Mouse (Mus musculus) kidney, embryonic 16.5 days (tissue): ENCODE measurements around the gene Ppfia2. TPM values are rescaled to one million over a fixed set of nuclear protein-coding genes. Genes with fewer than 3 reads are reported as not detected.

Experiments used
- ATAC-seq: fragments of 200-750 bp; cut with Nextera tagmentation; 2 replicates; pipeline ENCODE4 v1.8.0; 2017; ENCODE audit warnings: moderate TSS enrichment; ENCODE audit not compliant: low FRiP score, low TSS enrichment
- H3K27ac ChIP-seq: fragments of 300-500 bp; sonication (generic); 2 replicates; pipeline ENCODE4 v1.5.1; 2014; ENCODE audit warnings: low read length
- H3K27me3 ChIP-seq: fragments of 300-500 bp; sonication (generic); 2 replicates; pipeline ENCODE4 v1.6.1; 2014; ENCODE audit warnings: low read length, control low read depth, mixed read lengths; ENCODE audit not compliant: insufficient read depth
- H3K36me3 ChIP-seq: fragments of 300-500 bp; sonication (generic); 2 replicates; pipeline ENCODE4 v1.6.1; 2014; ENCODE audit warnings: low read length, control low read depth, mixed read lengths; ENCODE audit not compliant: insufficient read depth
- H3K4me1 ChIP-seq: fragments of 300-500 bp; sonication (generic); 2 replicates; pipeline ENCODE4 v1.6.1; 2014; ENCODE audit warnings: low read length, control low read depth, mixed read lengths; ENCODE audit not compliant: insufficient read depth
- H3K4me2 ChIP-seq: fragments of 300-500 bp; sonication (generic); replicated peaks from 2 replicates; pipeline ENCODE4 v1.6.1; 2014; ENCODE audit warnings: low read depth, low read length
- H3K4me3 ChIP-seq: fragments of 300-500 bp; sonication (generic); 2 replicates; pipeline ENCODE4 v1.5.1; 2014; ENCODE audit warnings: mild to moderate bottlenecking, low read length
- H3K9ac ChIP-seq: fragments of 300-500 bp; sonication (generic); replicated peaks from 2 replicates; pipeline ENCODE4 v1.6.1; 2014; ENCODE audit warnings: low read length
- H3K9me3 ChIP-seq: fragments of 300-500 bp; sonication (generic); 2 replicates; pipeline ENCODE4 v1.6.1; 2016; ENCODE audit warnings: low read length, control low read depth
- WGBS: fragments of 180-500 bp; shearing (Covaris S2); extraction: QIAGEN DNeasy Blood & Tissue Kit; methylation state at CpG from one replicate; pipeline ENCODE4 v1.1.7; 2014; 5-methylcytosine and 5-hydroxymethylcytosine counted together
- polyA plus RNA-seq: library from polyadenylated mRNA; unstranded; fragments of >200 nt; fragmentation: Nextera tagmentation; extraction: Ambion mirVana; gene quantifications from 2 replicates; pipeline ENCODE4 v1.2.1, GENCODE M21; 2015

Gene Ppfia2
- polyA plus RNA-seq, 1 experiment from 2014 or later = 0.30 TPM

- Histone ChIP-seq H3K4me3 (no peak overlapping the region), H3K36me3 (no peaks in the 10 kb centered on the region), H3K4me2 (no peak overlapping the region), H3K9ac (no peak overlapping the region), H3K4me1 (no peaks in the 10 kb centered on the region), H3K9me3 (no peaks in the 10 kb centered on the region), H3K27ac (no peak overlapping the region), H3K27me3 (no peaks in the 10 kb centered on the region)
- no peak for ATAC-seq
- WGBS = 93% methylated on average over 4 of the region's 4 CpGs
Observed at GRCm38 (mm10) chr10:106652276-106652675, 182.1 kb downstream of the Ppfia2 start.

- Histone ChIP-seq H3K36me3 (no peaks in the 10 kb centered on the region), H3K4me3 (no peak overlapping the region), H3K27me3 (no peaks in the 10 kb centered on the region), H3K9me3 (no peaks in the 10 kb centered on the region), H3K9ac (no peak overlapping the region), H3K4me2 (no peak overlapping the region), H3K4me1 (no peaks in the 10 kb centered on the region), H3K27ac (no peak overlapping the region)
- ATAC-seq = no peak
- 85% methylated on average over 3 of the region's 3 CpGs for WGBS
Observed at GRCm38 (mm10) chr10:106665221-106665620, 195.1 kb downstream of the Ppfia2 start.

DNA sequence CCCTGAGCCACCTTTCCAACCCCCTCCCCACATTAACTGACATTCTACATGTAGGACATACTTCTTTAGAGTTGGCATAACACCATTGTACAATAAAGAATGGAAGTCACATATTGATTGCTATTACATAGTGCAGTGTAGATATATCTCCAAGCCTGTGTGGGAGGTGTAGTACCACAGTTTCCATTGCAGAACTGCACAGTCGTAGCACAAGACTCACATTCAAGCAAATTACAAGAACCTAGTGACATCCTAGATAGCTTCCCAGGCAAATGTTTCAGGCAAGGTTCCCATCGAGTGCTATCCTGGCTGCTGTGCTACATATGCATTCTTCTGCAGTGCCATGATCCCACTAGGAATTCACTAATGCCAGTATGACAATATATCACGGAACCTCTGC, 200.0 kb downstream of the Ppfia2 start:
- WGBS = 75% methylated on average over 3 of the region's 3 CpGs
- H3K9ac ChIP-seq = no peak overlapping the region
- no peak overlapping the region for H3K4me2 ChIP-seq
- H3K27ac ChIP-seq = no peak overlapping the region
- H3K4me3 ChIP-seq = no peak overlapping the region
- no peaks in the 10 kb centered on the region for H3K9me3 ChIP-seq
- H3K27me3 ChIP-seq = no peaks in the 10 kb centered on the region
- no peaks in the 10 kb centered on the region for H3K36me3 ChIP-seq
- H3K4me1 ChIP-seq = no peaks in the 10 kb centered on the region
- ATAC-seq = no peak

DNA sequence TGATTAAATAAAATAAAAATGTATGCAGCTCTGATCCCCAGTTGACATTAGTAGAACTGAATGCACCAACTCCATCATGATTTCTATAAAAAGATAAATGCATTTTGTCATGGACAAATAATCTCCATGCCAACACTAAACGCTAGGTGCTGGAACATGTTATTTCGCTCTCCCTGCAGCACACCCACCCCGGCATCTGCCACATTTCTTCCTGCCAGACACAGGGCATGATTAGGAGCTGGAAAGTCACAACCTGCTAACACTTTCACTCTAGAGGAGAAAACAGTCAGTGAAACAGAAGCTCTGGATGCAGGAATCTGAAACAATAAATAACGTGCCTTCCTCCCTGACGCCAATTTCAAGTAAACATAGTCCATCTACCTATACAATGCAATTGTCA, 211.3 kb downstream of the Ppfia2 start:
- ATAC-seq = no peak
- no peak overlapping the region for H3K4me2 ChIP-seq
- 84% methylated on average over 5 of the region's 5 CpGs for WGBS
- H3K36me3 ChIP-seq = no peaks in the 10 kb centered on the region
- H3K9me3 ChIP-seq = no peaks in the 10 kb centered on the region
- no peak overlapping the region for H3K27ac ChIP-seq
- no peak overlapping the region for H3K9ac ChIP-seq
- H3K4me3 ChIP-seq = no peak overlapping the region
- H3K27me3 ChIP-seq = no peaks in the 10 kb centered on the region
- no peaks in the 10 kb centered on the region for H3K4me1 ChIP-seq

GRCm38 (mm10) chr10:106685519-106685918, 215.4 kb downstream of the Ppfia2 start:
- Histone ChIP-seq H3K4me2 (no peak overlapping the region), H3K9ac (no peak overlapping the region), H3K9me3 (no peaks in the 10 kb centered on the region), H3K36me3 (no peaks in the 10 kb centered on the region), H3K27ac (no peak overlapping the region), H3K27me3 (no peaks in the 10 kb centered on the region), H3K4me3 (no peak overlapping the region), H3K4me1 (no peaks in the 10 kb centered on the region)
- WGBS = 78% methylated on average over 3 of the region's 3 CpGs
- ATAC-seq = no peak

DNA sequence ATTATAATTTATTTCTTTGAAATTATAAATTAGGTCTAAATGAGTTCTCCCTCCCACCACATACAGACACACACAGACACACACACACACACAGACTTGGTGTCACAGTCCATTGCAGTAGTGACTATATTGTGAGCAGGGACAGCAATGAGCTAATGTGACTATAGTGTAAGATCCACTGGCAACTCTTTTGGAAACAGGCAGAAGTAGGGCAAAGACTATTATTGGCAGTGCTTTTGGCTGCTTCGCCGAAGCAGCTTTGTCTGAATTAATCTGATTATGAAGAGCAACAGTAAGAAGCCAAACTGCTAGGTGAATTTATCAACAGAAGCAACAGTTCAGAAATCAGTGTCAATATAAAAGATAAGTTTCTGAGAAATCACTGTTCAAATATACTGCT, 249.8 kb downstream of the Ppfia2 start:
- no peak for ATAC-seq
- H3K27ac ChIP-seq = no peak overlapping the region
- no peaks in the 10 kb centered on the region for H3K9me3 ChIP-seq
- no peaks in the 10 kb centered on the region for H3K36me3 ChIP-seq
- no peak overlapping the region for H3K4me2 ChIP-seq
- 88% methylated on average over 2 of the region's 2 CpGs for WGBS
- H3K9ac ChIP-seq = no peak overlapping the region
- H3K4me1 ChIP-seq = no peaks in the 10 kb centered on the region
- no peaks in the 10 kb centered on the region for H3K27me3 ChIP-seq
- no peak overlapping the region for H3K4me3 ChIP-seq

DNA sequence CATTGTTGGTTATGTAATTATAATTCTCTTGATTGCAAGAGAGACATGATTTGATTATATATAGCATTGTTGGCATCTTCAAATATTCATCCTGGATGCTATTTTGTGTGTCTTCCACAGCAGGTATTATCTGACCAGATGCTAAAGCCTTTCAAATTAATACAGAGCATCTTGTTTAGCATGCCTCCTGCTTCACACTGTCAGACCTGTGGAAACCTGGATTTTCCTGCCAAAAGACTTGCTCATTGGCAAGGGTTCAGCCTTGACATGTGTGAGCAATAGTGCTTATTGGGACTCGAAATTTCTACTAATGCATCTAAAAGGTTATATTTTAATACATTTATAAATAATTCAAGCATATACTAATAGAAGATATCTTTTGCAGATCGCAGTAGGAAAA, 262.1 kb downstream of the Ppfia2 start:
- H3K27me3 ChIP-seq = no peaks in the 10 kb centered on the region
- H3K27ac ChIP-seq = no peak overlapping the region
- H3K9me3 ChIP-seq = no peaks in the 10 kb centered on the region
- H3K4me3 ChIP-seq = no peak overlapping the region
- WGBS = 75% methylated on average over 2 of the region's 2 CpGs
- H3K9ac ChIP-seq = no peak overlapping the region
- no peak overlapping the region for H3K4me2 ChIP-seq
- no peak for ATAC-seq
- H3K36me3 ChIP-seq = no peaks in the 10 kb centered on the region
- no peaks in the 10 kb centered on the region for H3K4me1 ChIP-seq

DNA sequence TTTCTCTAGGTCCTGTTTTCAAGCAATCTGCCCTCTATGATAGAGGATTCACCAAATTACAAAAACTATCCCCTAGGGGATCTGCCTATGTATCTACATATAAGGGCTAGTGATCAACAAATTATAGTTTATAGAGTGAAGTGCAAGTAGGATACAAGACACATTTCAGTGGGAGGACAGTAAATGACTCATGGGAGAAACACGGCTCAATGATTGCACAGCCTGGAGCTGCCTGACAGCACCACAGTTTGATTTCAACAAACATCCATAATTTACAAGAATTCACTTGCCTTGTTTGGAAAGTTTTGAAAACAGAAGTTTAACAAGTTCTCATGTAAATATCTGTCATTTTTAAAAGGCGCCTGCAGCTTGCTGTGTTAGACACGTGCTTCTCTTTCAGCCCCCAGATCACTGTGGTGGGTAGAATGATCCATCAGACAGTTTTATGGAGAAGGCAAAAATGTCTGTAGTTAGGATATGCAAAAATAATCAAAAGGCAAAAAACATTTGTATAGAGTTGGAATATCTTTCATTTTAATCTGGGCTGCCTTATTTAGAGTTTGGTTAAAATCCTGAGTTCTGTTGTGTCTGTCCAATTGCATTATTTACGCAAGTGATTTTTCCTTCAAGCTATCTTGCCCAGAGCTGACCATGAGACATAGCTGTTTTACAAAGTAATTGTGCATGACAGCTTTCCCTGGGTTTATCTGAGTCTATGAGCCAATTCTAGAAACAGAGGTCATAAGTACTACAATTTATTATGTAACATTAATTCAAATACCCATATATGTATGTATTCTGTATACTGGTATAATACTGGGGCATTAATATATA, 266.3 kb downstream of the Ppfia2 start:
- Histone ChIP-seq H3K4me2 (no peak overlapping the region), H3K27ac (no peak overlapping the region), H3K4me1 (no peaks in the 10 kb centered on the region), H3K9me3 (no peaks in the 10 kb centered on the region), H3K27me3 (no peaks in the 10 kb centered on the region), H3K4me3 (no peak overlapping the region), H3K36me3 (no peaks in the 10 kb centered on the region), H3K9ac (no peak overlapping the region)
- 70% methylated on average over 4 of the region's 4 CpGs for WGBS
- ATAC-seq = no peak

- no peak overlapping the region for H3K9ac ChIP-seq
- no peaks in the 10 kb centered on the region for H3K4me1 ChIP-seq
- H3K27me3 ChIP-seq = no peaks in the 10 kb centered on the region
- H3K27ac ChIP-seq = no peak overlapping the region
- 83% methylated on average over 3 of the region's 3 CpGs for WGBS
- H3K4me2 ChIP-seq = no peak overlapping the region
- H3K9me3 ChIP-seq = no peaks in the 10 kb centered on the region
- no peak overlapping the region for H3K4me3 ChIP-seq
- no peak for ATAC-seq
- H3K36me3 ChIP-seq = no peaks in the 10 kb centered on the region
Observed at GRCm38 (mm10) chr10:106738190-106738589, 268.1 kb downstream of the Ppfia2 start.

DNA sequence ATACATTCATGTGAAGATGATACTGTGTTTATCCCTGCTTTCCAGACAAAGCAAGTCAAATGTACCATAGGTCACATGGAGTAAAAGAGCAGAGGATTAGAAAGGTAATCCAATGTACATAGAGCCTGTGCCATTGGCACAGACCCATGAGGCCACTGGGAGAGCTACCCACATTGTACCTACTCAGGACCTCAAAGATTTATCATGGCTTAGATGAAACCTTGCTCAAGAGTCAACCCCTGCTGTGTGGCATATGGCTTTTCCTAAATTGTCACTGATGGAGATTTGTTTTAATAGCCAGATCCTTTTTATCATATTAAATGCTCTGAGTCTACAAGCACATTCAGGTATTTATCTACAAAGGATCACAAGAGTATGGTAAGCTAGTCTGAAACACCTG, 274.8 kb downstream of the Ppfia2 start:
- H3K27ac ChIP-seq = no peak overlapping the region
- no peak overlapping the region for H3K4me2 ChIP-seq
- H3K4me3 ChIP-seq = no peak overlapping the region

More for the DNA sequence above, 274.8 kb downstream of the Ppfia2 start:
- Histone ChIP-seq H3K9me3 (no peaks in the 10 kb centered on the region), H3K27me3 (no peaks in the 10 kb centered on the region), H3K36me3 (no peaks in the 10 kb centered on the region), H3K4me1 (no peaks in the 10 kb centered on the region), H3K9ac (no peak overlapping the region)
- no peak for ATAC-seq
